Mouse (Mus musculus): ENCODE measurements at regions not wholly inside any gene's neighbourhood (a gene's known extent, or its start where the extent isn't known, plus 50 kb on each side); places are given as distances from the start of the nearest gene placed in this dataset.

DNA sequence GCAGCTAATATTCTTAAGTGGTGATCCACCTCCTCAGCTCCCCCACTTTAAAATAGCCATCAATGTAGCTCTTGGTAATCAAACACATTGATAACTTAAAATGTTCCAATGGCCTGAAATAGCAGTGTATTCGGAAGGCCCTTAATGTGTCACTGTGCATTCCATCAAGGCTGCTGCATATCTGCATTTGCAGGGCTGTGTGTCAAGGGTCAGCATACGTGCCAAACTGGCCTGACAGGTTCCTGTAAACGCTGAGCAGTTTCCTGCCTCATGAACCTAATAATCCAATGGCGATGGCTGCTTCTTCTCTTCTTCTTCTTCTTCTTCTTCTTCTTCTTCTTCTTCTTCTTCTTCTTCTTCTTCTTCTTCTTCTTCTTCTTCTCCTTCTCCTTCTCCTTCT is 211.7 kb upstream of the Nfe2l3 start:
- 58% methylated on average over 4 of the region's 4 CpGs for WGBS
- no peak for DNase-seq
- Histone ChIP-seq H3K4me1 (ENCODE audit: control insufficient read depth, insufficient read depth, low read length) (no peaks in the 10 kb centered on the region), H3K27ac (ENCODE audit: insufficient read depth, low read depth, low read length) (no peak overlapping the region), H3K4me3 (ENCODE audit: insufficient read depth, low read depth, low read length) (no peak overlapping the region), H3K36me3 (ENCODE audit: control insufficient read depth, insufficient read depth, low read length) (no peaks in the 10 kb centered on the region), H3K27me3 (replicated peaks; ENCODE audit: control insufficient read depth, insufficient read depth, low read length) (no peaks in the 10 kb centered on the region)
- no peak for TF ChIP-seq CTCF (conservative IDR thresholded peaks at IDR 0.05; ENCODE audit: insufficient read depth, insufficient read length, low read depth, low read length)
- TF ChIP-seq POLR2A (IDR thresholded peaks at IDR 0.05; ENCODE audit: low read depth, low read length), result no peak

DNA sequence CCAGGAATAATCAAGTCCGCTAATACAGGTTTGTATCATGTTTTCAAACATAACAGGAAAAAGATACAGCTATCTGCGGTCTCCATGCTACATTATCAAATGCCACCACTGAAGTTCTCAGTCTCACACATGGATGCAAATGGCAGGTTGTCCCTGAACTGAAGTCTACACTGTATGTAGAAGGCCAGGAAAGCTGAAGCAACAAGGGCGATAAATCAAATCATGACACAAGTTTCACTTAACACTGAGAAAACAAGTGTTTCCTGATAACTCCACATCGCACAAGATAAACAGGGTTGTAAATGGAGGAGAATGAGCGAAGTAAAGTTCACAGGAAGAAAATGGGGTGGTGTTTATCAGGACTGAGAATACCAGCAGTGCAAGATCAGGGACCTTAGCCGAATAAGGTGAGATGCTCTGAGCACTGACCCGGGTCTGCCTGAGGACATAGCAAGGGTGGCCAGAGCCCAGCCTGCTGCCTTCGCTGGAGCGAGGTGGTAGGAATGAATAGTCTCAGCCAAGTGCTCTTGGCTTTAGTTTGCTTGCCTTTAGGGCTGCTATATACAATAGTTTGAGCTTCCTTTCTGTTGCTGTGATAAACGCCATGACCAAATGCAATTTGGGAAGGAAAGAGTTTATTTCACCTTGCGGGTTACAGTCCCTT is 196.3 kb upstream of the Nfe2l3 start:
- Histone ChIP-seq H3K27ac (ENCODE audit: insufficient read depth, low read depth, low read length) (no peak overlapping the region), H3K4me3 (ENCODE audit: insufficient read depth, low read depth, low read length) (no peak overlapping the region), H3K4me1 (ENCODE audit: control insufficient read depth, insufficient read depth, low read length) (no peaks in the 10 kb centered on the region), H3K27me3 (replicated peaks; ENCODE audit: control insufficient read depth, insufficient read depth, low read length) (no peaks in the 10 kb centered on the region), H3K36me3 (ENCODE audit: control insufficient read depth, insufficient read depth, low read length) (no peaks in the 10 kb centered on the region)
- 73% methylated on average over 11 of the region's 11 CpGs for WGBS
- DNase-seq, result no peak
- TF ChIP-seq POLR2A (IDR thresholded peaks at IDR 0.05; ENCODE audit: low read depth, low read length) (no peak), CTCF (conservative IDR thresholded peaks at IDR 0.05; ENCODE audit: insufficient read depth, insufficient read length, low read depth, low read length) (no peak)

DNA sequence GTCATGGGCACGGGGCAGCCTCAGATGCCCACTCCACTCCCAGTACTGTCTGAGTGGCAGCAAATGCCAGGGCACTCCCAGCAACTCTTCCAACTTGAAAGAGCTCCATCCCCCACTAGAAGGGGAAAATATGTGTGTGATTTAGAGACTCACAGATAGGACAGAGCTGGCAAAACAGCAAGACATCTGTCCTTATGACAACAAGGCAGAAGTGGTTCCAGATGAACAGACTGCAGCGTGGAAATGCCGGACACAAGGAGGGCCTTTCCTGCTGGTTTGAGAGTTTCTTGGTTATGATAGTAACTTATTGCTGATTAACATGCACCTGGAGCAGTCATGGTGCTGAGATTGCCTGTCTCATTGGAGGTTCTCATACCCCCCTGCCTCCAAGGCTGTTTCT is 192.4 kb upstream of the Nfe2l3 start:
- DNase-seq, result no peak
- no peak overlapping the region for H3K4me3 ChIP-seq (ENCODE audit: insufficient read depth, low read depth, low read length)
- no peaks in the 10 kb centered on the region for H3K4me1 ChIP-seq (ENCODE audit: control insufficient read depth, insufficient read depth, low read length)
- WGBS, result 87% methylated on average over 3 of the region's 3 CpGs
- TF ChIP-seq CTCF (conservative IDR thresholded peaks at IDR 0.05; ENCODE audit: insufficient read depth, insufficient read length, low read depth, low read length) (no peak), POLR2A (IDR thresholded peaks at IDR 0.05; ENCODE audit: low read depth, low read length) (no peak)
- H3K27ac ChIP-seq (ENCODE audit: insufficient read depth, low read depth, low read length), result no peak overlapping the region
- no peaks in the 10 kb centered on the region; the same call in 1 of the 2 replicates for H3K27me3 ChIP-seq (replicated peaks; ENCODE audit: control insufficient read depth, insufficient read depth, low read length)
- H3K36me3 ChIP-seq (ENCODE audit: control insufficient read depth, insufficient read depth, low read length), result no peaks in the 10 kb centered on the region

DNA sequence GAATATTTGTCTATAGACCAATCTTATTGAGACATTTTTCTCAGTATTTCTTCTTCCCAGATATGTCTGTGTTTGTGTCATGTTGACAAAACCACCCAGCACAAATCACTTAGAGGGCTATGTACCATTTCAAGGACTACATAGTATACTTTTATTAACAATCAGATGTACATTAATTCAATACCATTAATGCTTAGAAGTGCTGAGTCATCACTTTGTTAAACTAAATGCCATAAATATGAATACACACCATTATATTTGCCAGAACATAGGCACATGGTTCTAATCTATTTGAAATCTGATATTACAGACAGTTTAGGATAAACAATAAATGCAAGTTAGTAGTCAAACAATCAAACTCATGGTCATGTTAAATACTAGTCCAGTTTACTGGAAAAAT is 182.2 kb upstream of the Nfe2l3 start:
- Histone ChIP-seq H3K4me3 (ENCODE audit: insufficient read depth, low read depth, low read length) (no peak overlapping the region), H3K36me3 (ENCODE audit: control insufficient read depth, insufficient read depth, low read length) (no peaks in the 10 kb centered on the region)
- TF ChIP-seq POLR2A (IDR thresholded peaks at IDR 0.05; ENCODE audit: low read depth, low read length) (no peak), CTCF (conservative IDR thresholded peaks at IDR 0.05; ENCODE audit: insufficient read depth, insufficient read length, low read depth, low read length) (no peak)

DNA sequence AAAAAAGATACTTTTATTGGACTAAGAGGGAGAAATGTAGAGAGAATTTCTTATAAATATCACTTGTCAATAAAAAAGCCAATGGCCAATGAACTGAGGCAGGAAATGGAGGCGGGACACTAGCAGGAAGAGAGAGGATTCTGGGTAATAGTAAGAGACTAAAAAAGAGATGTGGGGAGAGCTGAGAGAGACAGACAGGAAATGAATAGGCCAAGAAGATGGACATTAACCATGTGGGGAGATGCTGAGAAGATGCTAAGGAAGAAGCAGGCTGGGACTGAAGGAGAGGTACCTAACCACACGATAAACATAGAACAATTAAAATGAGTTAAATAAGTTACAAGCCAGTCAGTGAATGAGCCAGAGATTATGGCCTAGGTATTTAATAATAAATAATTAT is 181.0 kb upstream of the Nfe2l3 start:
- H3K36me3 ChIP-seq (ENCODE audit: control insufficient read depth, insufficient read depth, low read length), result no peaks in the 10 kb centered on the region
- H3K4me1 ChIP-seq (ENCODE audit: control insufficient read depth, insufficient read depth, low read length), result no peaks in the 10 kb centered on the region
- no peak overlapping the region for H3K27ac ChIP-seq (ENCODE audit: insufficient read depth, low read depth, low read length)
- 93% methylated on average over 2 of the region's 2 CpGs for WGBS
- no peaks in the 10 kb centered on the region for H3K27me3 ChIP-seq (replicated peaks; ENCODE audit: control insufficient read depth, insufficient read depth, low read length)
- DNase-seq, result no peak
- H3K4me3 ChIP-seq (ENCODE audit: insufficient read depth, low read depth, low read length), result no peak overlapping the region
- TF ChIP-seq CTCF (conservative IDR thresholded peaks at IDR 0.05; ENCODE audit: insufficient read depth, insufficient read length, low read depth, low read length), result no peak
- TF ChIP-seq POLR2A (IDR thresholded peaks at IDR 0.05; ENCODE audit: low read depth, low read length), result no peak

More for the DNA sequence above, 182.2 kb upstream of the Nfe2l3 start:
- DNase-seq, result no peak
- Histone ChIP-seq H3K4me1 (ENCODE audit: control insufficient read depth, insufficient read depth, low read length) (no peaks in the 10 kb centered on the region), H3K27me3 (replicated peaks; ENCODE audit: control insufficient read depth, insufficient read depth, low read length) (no peaks in the 10 kb centered on the region; the same call in 1 of the 2 replicates), H3K27ac (ENCODE audit: insufficient read depth, low read depth, low read length) (no peak overlapping the region)

DNA sequence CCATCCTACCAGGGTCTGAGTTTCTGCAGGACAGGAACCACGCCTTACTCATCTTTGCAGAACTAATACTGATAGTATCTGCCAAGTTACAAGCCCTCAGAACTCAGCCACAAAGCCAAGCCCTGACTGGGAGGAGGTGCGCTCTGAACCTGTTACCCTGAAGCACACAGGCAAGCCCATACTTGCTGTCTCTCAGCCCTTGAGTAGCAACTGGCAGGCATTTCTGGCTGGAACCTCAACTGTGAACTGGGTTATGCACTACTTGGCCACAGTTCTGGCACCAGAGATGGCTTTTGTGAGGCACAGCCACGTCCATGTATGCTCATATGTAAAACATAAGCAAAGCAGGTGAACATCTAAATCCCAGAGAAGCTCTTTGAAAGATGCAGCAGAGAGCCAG is 179.7 kb upstream of the Nfe2l3 start:
- no peak for DNase-seq
- H3K4me1 ChIP-seq (ENCODE audit: control insufficient read depth, insufficient read depth, low read length), result no peaks in the 10 kb centered on the region
- no peak for TF ChIP-seq CTCF (conservative IDR thresholded peaks at IDR 0.05; ENCODE audit: insufficient read depth, insufficient read length, low read depth, low read length)
- no peak for TF ChIP-seq POLR2A (IDR thresholded peaks at IDR 0.05; ENCODE audit: low read depth, low read length)
- 86% methylated on average over 3 of the region's 3 CpGs for WGBS
- H3K4me3 ChIP-seq (ENCODE audit: insufficient read depth, low read depth, low read length), result no peak overlapping the region
- no peaks in the 10 kb centered on the region for H3K36me3 ChIP-seq (ENCODE audit: control insufficient read depth, insufficient read depth, low read length)
- H3K27me3 ChIP-seq (replicated peaks; ENCODE audit: control insufficient read depth, insufficient read depth, low read length), result no peaks in the 10 kb centered on the region
- no peak overlapping the region for H3K27ac ChIP-seq (ENCODE audit: insufficient read depth, low read depth, low read length)

DNA sequence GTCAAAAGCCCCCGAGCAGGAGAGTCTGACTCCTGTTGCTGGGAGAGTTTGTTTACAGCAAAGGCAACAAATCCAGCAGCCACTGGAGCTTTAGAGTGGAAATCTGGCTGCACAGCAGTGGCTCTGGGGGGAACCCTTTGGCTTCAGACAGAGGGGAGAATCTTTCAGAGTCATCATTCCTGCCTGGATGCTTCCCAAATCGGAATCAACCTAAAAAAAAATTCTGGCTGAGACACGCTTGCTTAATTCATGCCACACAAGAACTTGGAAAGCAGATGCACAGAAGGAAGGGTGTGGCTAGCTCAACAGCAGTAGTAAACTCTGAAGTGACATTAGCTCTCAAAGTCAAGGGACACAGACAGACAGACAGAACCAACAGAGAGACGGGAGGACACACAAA is 175.8 kb upstream of the Nfe2l3 start:
- no peaks in the 10 kb centered on the region for H3K36me3 ChIP-seq (ENCODE audit: control insufficient read depth, insufficient read depth, low read length)
- H3K27ac ChIP-seq (ENCODE audit: insufficient read depth, low read depth, low read length), result no peak overlapping the region
- DNase-seq, result no peak
- no peak overlapping the region for H3K4me3 ChIP-seq (ENCODE audit: insufficient read depth, low read depth, low read length)
- TF ChIP-seq CTCF (conservative IDR thresholded peaks at IDR 0.05; ENCODE audit: insufficient read depth, insufficient read length, low read depth, low read length), result no peak
- no peaks in the 10 kb centered on the region for H3K4me1 ChIP-seq (ENCODE audit: control insufficient read depth, insufficient read depth, low read length)
- 45% methylated on average over 4 of the region's 4 CpGs for WGBS
- no peaks in the 10 kb centered on the region for H3K27me3 ChIP-seq (replicated peaks; ENCODE audit: control insufficient read depth, insufficient read depth, low read length)

Measured in kidney, adult 2 months (tissue).